Comparison of ENCODE assay signal across 10 mouse cellular contexts in the genomic region with DNA sequence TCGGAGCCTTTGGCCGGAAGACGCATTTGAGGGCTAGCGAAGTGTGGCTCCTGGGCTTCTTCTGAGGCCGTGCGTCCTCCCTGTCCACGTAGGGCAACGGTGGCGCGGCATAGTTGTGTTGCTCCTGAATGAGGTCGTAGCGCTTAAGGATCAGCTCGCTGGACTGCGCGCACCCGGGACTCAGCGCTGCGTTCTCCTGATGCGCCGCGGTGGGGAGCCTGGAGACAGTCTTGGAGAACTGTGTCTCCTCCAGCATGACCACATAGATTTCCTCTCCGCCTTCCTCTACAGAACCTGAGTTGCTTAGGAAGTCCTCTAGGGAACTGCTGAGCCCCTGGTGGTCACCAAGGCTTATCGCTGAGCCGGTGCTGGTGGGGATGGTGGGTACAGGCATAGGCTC. TPM values are rescaled to one million over a fixed set of nuclear protein-coding genes. Genes with fewer than 3 reads are reported as not detected.
DNase-seq lines count a peak whose midpoint lies in the region; ATAC-seq and TF ChIP-seq lines count a peak whose summit lies in the region.
"Had no signal": no experiment of that assay in that cellular context is flagged by ENCODE, and none has a peak within 500 bp of the region (broad histone marks: within the 10 kb centered on the region; RNA-seq: fewer than 3 reads in every experiment).

No protein-coding gene starts in this region.

- no peak for DNase-seq in stomach, postnatal 0 days (ENCODE audit: low spot score)
- no peak for DNase-seq in cerebellum, adult 18-20 months
- DNase-seq in adrenal gland, adult 2 months, result no peak
- DNase-seq: heart, adult 11 months had no signal

- no peak overlapping the region for H3K27ac ChIP-seq in stomach, embryonic 14.5 days (ENCODE audit: low read length)
- no peak overlapping the region for H3K27ac ChIP-seq in stomach, postnatal 0 days (replicated peaks)
- no peak overlapping the region for H3K27ac ChIP-seq in forebrain, embryonic 16.5 days (ENCODE audit: low read length)
- no peak overlapping the region for H3K27ac ChIP-seq in midbrain, embryonic 12.5 days (replicated peaks)

- H3K9ac ChIP-seq in stomach, embryonic 14.5 days (replicated peaks; ENCODE audit: low read depth, low read length), result no peak overlapping the region
- H3K9ac ChIP-seq in stomach, postnatal 0 days (ENCODE audit: low read length), result no peak overlapping the region
- no peak overlapping the region for H3K9ac ChIP-seq in forebrain, embryonic 16.5 days (replicated peaks; ENCODE audit: low read depth, low read length)
- H3K9ac ChIP-seq in midbrain, embryonic 12.5 days (replicated peaks), result no peak overlapping the region

- 26% methylated on average over 24 of the region's 24 CpGs for WGBS in stomach, embryonic 14.5 days
- 11% methylated on average over 24 of the region's 24 CpGs for WGBS in stomach, postnatal 0 days
- 23% methylated on average over 24 of the region's 24 CpGs for WGBS in forebrain, embryonic 16.5 days
- 24% methylated on average over 24 of the region's 24 CpGs for whole genome bisulfite sequencing in midbrain, embryonic 12.5 days

- ATAC-seq in stomach, embryonic 14.5 days (ENCODE audit: insufficient number of reproducible peaks, insufficient read depth, low FRiP score, low read depth), result no peak
- ATAC-seq in stomach, postnatal 0 days (ENCODE audit: low FRiP score, low TSS enrichment), result no peak
- no peak for ATAC-seq in forebrain, embryonic 16.5 days
- no peak for ATAC-seq in midbrain, embryonic 12.5 days (ENCODE audit: low FRiP score, low read depth)
- ATAC-seq in CD4-positive, CD25-positive, alpha-beta regulatory T cell, adult 4 months, result no peak

- no peak for TF ChIP-seq CTCF in stomach, postnatal 0 days (IDR thresholded peaks at IDR 0.05; ENCODE audit: low read depth)

- H3K27me3 ChIP-seq in stomach, embryonic 14.5 days (ENCODE audit: control insufficient read depth, insufficient read depth, low read length), result no peaks in the 10 kb centered on the region
- no peaks in the 10 kb centered on the region for H3K27me3 ChIP-seq in stomach, postnatal 0 days (ENCODE audit: control insufficient read depth, insufficient read depth, low read length)
- H3K27me3 ChIP-seq in forebrain, embryonic 16.5 days (replicated peaks; ENCODE audit: control insufficient read depth, insufficient read depth, low read length), result no peaks in the 10 kb centered on the region
- H3K27me3 ChIP-seq in midbrain, embryonic 12.5 days, result 0 out of 2 replicates have a peak, but pooled peaks cover 3% of the 10 kb centered on the region

- H3K9me3 ChIP-seq in stomach, embryonic 14.5 days (ENCODE audit: control insufficient read depth, low read depth, low read length), result no peaks in the 10 kb centered on the region
- no peaks in the 10 kb centered on the region for H3K9me3 ChIP-seq in stomach, postnatal 0 days (ENCODE audit: control insufficient read depth, low read length)
- no peaks in the 10 kb centered on the region for H3K9me3 ChIP-seq in forebrain, embryonic 16.5 days (ENCODE audit: control insufficient read depth, low read length)
- no peaks in the 10 kb centered on the region for H3K9me3 ChIP-seq in midbrain, embryonic 12.5 days

- H3K4me1 ChIP-seq in stomach, embryonic 14.5 days (ENCODE audit: control insufficient read depth, insufficient read depth, low read length), result no peaks in the 10 kb centered on the region
- no peaks in the 10 kb centered on the region for H3K4me1 ChIP-seq in stomach, postnatal 0 days (replicated peaks; ENCODE audit: control insufficient read depth, insufficient read depth)
- no peaks in the 10 kb centered on the region for H3K4me1 ChIP-seq in forebrain, embryonic 16.5 days (replicated peaks; ENCODE audit: control insufficient read depth, insufficient read depth, low read length)
- H3K4me1 ChIP-seq in midbrain, embryonic 12.5 days, result no peaks in the 10 kb centered on the region

- no peaks in the 10 kb centered on the region for H3K36me3 ChIP-seq in stomach, embryonic 14.5 days (ENCODE audit: control insufficient read depth, insufficient read depth, low read length)
- H3K36me3 ChIP-seq in stomach, postnatal 0 days (ENCODE audit: control insufficient read depth, insufficient read depth, low read length), result no peaks in the 10 kb centered on the region
- H3K36me3 ChIP-seq in forebrain, embryonic 16.5 days (ENCODE audit: control insufficient read depth, insufficient read depth), result no peaks in the 10 kb centered on the region
- no peaks in the 10 kb centered on the region for H3K36me3 ChIP-seq in midbrain, embryonic 12.5 days

- peak overlapping the region; percentile 20 for H3K4me2 ChIP-seq in stomach, embryonic 14.5 days (replicated peaks; ENCODE audit: low read depth, low read length)
- no peak overlapping the region for H3K4me2 ChIP-seq in stomach, postnatal 0 days (replicated peaks; ENCODE audit: low read depth)
- peak overlapping the region; percentile 33; the same call in 1 of the 2 replicates for H3K4me2 ChIP-seq in forebrain, embryonic 16.5 days (ENCODE audit: low read length)
- peak overlapping the region; percentile 27 for H3K4me2 ChIP-seq in midbrain, embryonic 12.5 days (replicated peaks)

- no peak overlapping the region for H3K4me3 ChIP-seq in stomach, embryonic 14.5 days (ENCODE audit: low read depth, low read length)
- no peak overlapping the region for H3K4me3 ChIP-seq in stomach, postnatal 0 days (ENCODE audit: low read depth, low read length)
- H3K4me3 ChIP-seq in forebrain, embryonic 16.5 days (replicated peaks; ENCODE audit: low read length), result no peak overlapping the region
- H3K4me3 ChIP-seq in midbrain, embryonic 12.5 days, result 0 out of 2 replicates have a peak overlapping the region, but pooled peaks have one; percentile 9

- no peak for TF ChIP-seq EP300 in stomach, postnatal 0 days (optimal IDR thresholded peaks at IDR 0.05)

RNA-seq across cellular contexts. Expression of a gene that starts 1.0 kb away (rescaled TPM):
- polyA plus RNA-seq in stomach, embryonic 14.5 days (2014; fragmentation: Nextera tagmentation; extraction: Ambion mirVana), result not detected in 2 replicates
- polyA plus RNA-seq in stomach, postnatal 0 days (2015; fragmentation: Nextera tagmentation; extraction: Ambion mirVana), result not detected in 2 replicates
- polyA plus RNA-seq in forebrain, embryonic 16.5 days (2015; fragmentation: Nextera tagmentation; extraction: Ambion mirVana), result not detected in 2 replicates
- polyA plus RNA-seq in midbrain, embryonic 12.5 days (2016; fragmentation: Nextera tagmentation; extraction: Ambion mirVana), result not detected in 2 replicates
- total RNA-seq in adrenal gland, adult 2 months (2021), result not detected
- not detected in 2 replicates for polyA plus RNA-seq in adrenal gland, adult 2 months (2012; rRNA removed)
- polyA plus RNA-seq in CD4-positive, CD25-positive, alpha-beta regulatory T cell, adult 4 months (2017; shearing (Covaris generic)), result not detected
- polyA plus RNA-seq: liver, embryonic 16.5 days; thymus, postnatal 0 days had no signal
